Mouse (Mus musculus): ENCODE measurements around the gene Kntc1. TPM values are rescaled to one million over a fixed set of nuclear protein-coding genes. Genes with fewer than 3 reads are reported as not detected.

Gene Kntc1
- polyA plus RNA-seq, 1 experiment = not detected

GRCm38 (mm10) chr5:123822706-123823105 lies 73.2 kb downstream of the Kntc1 start:
- TF ChIP-seq CTCF (IDR thresholded peaks at IDR 0.05; ENCODE audit: insufficient read depth, low read depth, low read length) (no peak), POLR2A (IDR thresholded peaks at IDR 0.05; ENCODE audit: insufficient read depth, low read depth, low read length) (no peak)
- H3K27ac ChIP-seq (ENCODE audit: insufficient read depth, low read depth, low read length) = no peak overlapping the region
- H3K4me3 ChIP-seq (ENCODE audit: insufficient read depth, low read depth, low read length) = no peak overlapping the region
- WGBS = 24% methylated on average over 7 of the region's 7 CpGs
- peaks cover 7% of the 10 kb centered on the region for H3K4me1 ChIP-seq (ENCODE audit: control insufficient read depth, insufficient read depth, low read length)

GRCm38 (mm10) chr5:123827659-123828091 lies 78.2 kb downstream of the Kntc1 start:
- WGBS = 40% methylated on average over 6 of the region's 6 CpGs
- H3K4me1 ChIP-seq (ENCODE audit: control insufficient read depth, insufficient read depth, low read length) = peaks cover 2% of the 10 kb centered on the region; the same call in 1 of the 2 replicates
- no peak for TF ChIP-seq POLR2A (IDR thresholded peaks at IDR 0.05; ENCODE audit: insufficient read depth, low read depth, low read length)
- no peak for TF ChIP-seq CTCF (IDR thresholded peaks at IDR 0.05; ENCODE audit: insufficient read depth, low read depth, low read length)

GRCm38 (mm10) chr5:123832309-123832708 lies 82.8 kb downstream of the Kntc1 start:
- TF ChIP-seq POLR2A (IDR thresholded peaks at IDR 0.05; ENCODE audit: insufficient read depth, low read depth, low read length) (no peak), CTCF (IDR thresholded peaks at IDR 0.05; ENCODE audit: insufficient read depth, low read depth, low read length) (no peak)
- no peaks in the 10 kb centered on the region for H3K4me1 ChIP-seq (ENCODE audit: control insufficient read depth, insufficient read depth, low read length)
- WGBS = 88% methylated on average over 7 of the region's 7 CpGs
- no peak overlapping the region for H3K27ac ChIP-seq (ENCODE audit: insufficient read depth, low read depth, low read length)
- no peak overlapping the region for H3K4me3 ChIP-seq (ENCODE audit: insufficient read depth, low read depth, low read length)

More at GRCm38 (mm10) chr5:123827659-123828091, 78.2 kb downstream of the Kntc1 start:
- no peak overlapping the region for H3K27ac ChIP-seq (ENCODE audit: insufficient read depth, low read depth, low read length)
- no peak overlapping the region for H3K4me3 ChIP-seq (ENCODE audit: insufficient read depth, low read depth, low read length)

GRCm38 (mm10) chr5:123834836-123835235 lies 85.3 kb downstream of the Kntc1 start:
- 86% methylated on average over 3 of the region's 3 CpGs for WGBS
- Histone ChIP-seq H3K4me1 (ENCODE audit: control insufficient read depth, insufficient read depth, low read length) (no peaks in the 10 kb centered on the region), H3K4me3 (ENCODE audit: insufficient read depth, low read depth, low read length) (no peak overlapping the region), H3K27ac (ENCODE audit: insufficient read depth, low read depth, low read length) (no peak overlapping the region)
- TF ChIP-seq POLR2A (IDR thresholded peaks at IDR 0.05; ENCODE audit: insufficient read depth, low read depth, low read length) (no peak), CTCF (IDR thresholded peaks at IDR 0.05; ENCODE audit: insufficient read depth, low read depth, low read length) (no peak)

- WGBS = 58% methylated on average over 4 of the region's 4 CpGs
- Histone ChIP-seq H3K4me1 (ENCODE audit: control insufficient read depth, insufficient read depth, low read length) (no peaks in the 10 kb centered on the region), H3K4me3 (ENCODE audit: insufficient read depth, low read depth, low read length) (no peak overlapping the region), H3K27ac (ENCODE audit: insufficient read depth, low read depth, low read length) (no peak overlapping the region)
- TF ChIP-seq CTCF (IDR thresholded peaks at IDR 0.05; ENCODE audit: insufficient read depth, low read depth, low read length) = no peak
- no peak for TF ChIP-seq POLR2A (IDR thresholded peaks at IDR 0.05; ENCODE audit: insufficient read depth, low read depth, low read length)
Measured at GRCm38 (mm10) chr5:123837371-123837770, 87.9 kb downstream of the Kntc1 start.

- Histone ChIP-seq H3K4me3 (ENCODE audit: insufficient read depth, low read depth, low read length) (no peak overlapping the region), H3K4me1 (ENCODE audit: control insufficient read depth, insufficient read depth, low read length) (no peaks in the 10 kb centered on the region), H3K27ac (ENCODE audit: insufficient read depth, low read depth, low read length) (no peak overlapping the region)
- 75% methylated on average over 11 of the region's 11 CpGs for WGBS
- TF ChIP-seq CTCF (IDR thresholded peaks at IDR 0.05; ENCODE audit: insufficient read depth, low read depth, low read length) (no peak), POLR2A (IDR thresholded peaks at IDR 0.05; ENCODE audit: insufficient read depth, low read depth, low read length) (no peak)
Measured at GRCm38 (mm10) chr5:123842221-123842934, 92.9 kb downstream of the Kntc1 start.

GRCm38 (mm10) chr5:123842935-123843282 lies 93.4 kb downstream of the Kntc1 start:
- WGBS = 73% methylated on average over 3 of the region's 3 CpGs
- Histone ChIP-seq H3K4me3 (ENCODE audit: insufficient read depth, low read depth, low read length) (no peak overlapping the region), H3K4me1 (ENCODE audit: control insufficient read depth, insufficient read depth, low read length) (no peaks in the 10 kb centered on the region), H3K27ac (ENCODE audit: insufficient read depth, low read depth, low read length) (no peak overlapping the region)
- TF ChIP-seq CTCF (IDR thresholded peaks at IDR 0.05; ENCODE audit: insufficient read depth, low read depth, low read length) = no peak
- no peak for TF ChIP-seq POLR2A (IDR thresholded peaks at IDR 0.05; ENCODE audit: insufficient read depth, low read depth, low read length)

GRCm38 (mm10) chr5:123843816-123844215 lies 94.3 kb downstream of the Kntc1 start:
- Histone ChIP-seq H3K4me3 (ENCODE audit: insufficient read depth, low read depth, low read length) (no peak overlapping the region), H3K27ac (ENCODE audit: insufficient read depth, low read depth, low read length) (no peak overlapping the region), H3K4me1 (ENCODE audit: control insufficient read depth, insufficient read depth, low read length) (no peaks in the 10 kb centered on the region)
- TF ChIP-seq CTCF (IDR thresholded peaks at IDR 0.05; ENCODE audit: insufficient read depth, low read depth, low read length) = no peak
- TF ChIP-seq POLR2A (IDR thresholded peaks at IDR 0.05; ENCODE audit: insufficient read depth, low read depth, low read length) = no peak
- WGBS = 21% methylated on average over 4 of the region's 4 CpGs

- Histone ChIP-seq H3K27ac (ENCODE audit: insufficient read depth, low read depth, low read length) (no peak overlapping the region), H3K4me1 (ENCODE audit: control insufficient read depth, insufficient read depth, low read length) (no peaks in the 10 kb centered on the region), H3K4me3 (ENCODE audit: insufficient read depth, low read depth, low read length) (no peak overlapping the region)
- TF ChIP-seq CTCF (IDR thresholded peaks at IDR 0.05; ENCODE audit: insufficient read depth, low read depth, low read length) = no peak
- TF ChIP-seq POLR2A (IDR thresholded peaks at IDR 0.05; ENCODE audit: insufficient read depth, low read depth, low read length) = no peak
- 90% methylated on average over 14 of the region's 14 CpGs for WGBS
Measured at GRCm38 (mm10) chr5:123844316-123844715, 94.8 kb downstream of the Kntc1 start.
